Mouse (Mus musculus): ENCODE data around the gene Gm12258. TPM values are rescaled to one million over a fixed set of nuclear protein-coding genes. Genes with fewer than 3 reads are reported as not detected.
A peak's percentile ranks its signal among the peaks of the same experiment; 100 is the strongest.
"Not testable (repeated sequence)": the region's sequence is repeated elsewhere in the genome, so short reads cannot be mapped to it uniquely, and the experiment has no call there.

Gm12258 gene
- polyA plus RNA-seq (2012; rRNA removed), result 1.4 and 1.7 TPM in 2 replicates

DNA sequence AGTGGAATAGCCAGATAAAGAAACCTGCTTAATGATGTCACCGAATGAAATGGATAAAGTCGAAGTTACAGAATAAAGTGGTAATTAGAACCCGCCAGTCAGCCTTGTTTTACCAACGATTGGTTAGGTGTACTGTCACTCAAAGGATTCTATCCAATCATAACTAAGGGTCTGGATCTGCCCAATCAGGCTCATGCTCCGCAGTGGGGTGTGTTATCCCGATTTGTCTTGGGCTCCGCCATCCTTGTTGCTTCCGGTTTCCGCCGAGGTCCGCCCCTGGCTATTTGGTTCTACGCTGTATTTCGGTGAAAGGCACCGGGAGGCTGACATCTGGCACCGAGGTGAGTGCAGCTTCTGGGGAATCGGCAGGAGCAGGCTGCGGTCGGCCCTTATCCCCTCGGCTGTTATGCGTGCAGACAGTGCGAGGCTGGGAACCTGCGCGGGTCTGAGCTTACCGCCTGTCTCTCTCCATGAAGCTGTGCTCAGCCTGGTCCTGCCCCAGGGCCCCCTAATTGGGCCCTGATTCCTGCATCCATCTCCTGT is at the start of gene Gm12258:
Gm12258 (plus strand) TSS at position 240 of the 543 bp plus-strand sequence.
- H3K27me3 ChIP-seq (ENCODE audit: control insufficient read depth, insufficient read depth, low read length), result no peaks in the 10 kb centered on the region
- peak within 1 kb of the TSS; percentile 14; the same call in 1 of the 2 replicates for H3K27ac ChIP-seq (ENCODE audit: control insufficient read depth, insufficient read depth, low read depth, low read length)
- H3K4me1 ChIP-seq (ENCODE audit: control insufficient read depth, insufficient read depth, low read length), result peaks cover 2% of the 10 kb centered on the region; the same call in 1 of the 2 replicates
- peak within 1 kb of the TSS; percentile 94 for H3K4me3 ChIP-seq (ENCODE audit: control insufficient read depth, low read depth, low read length)
- TF ChIP-seq POLR2A (IDR thresholded peaks at IDR 0.05; ENCODE audit: control insufficient read depth, low read depth, low read length) (peak; percentile 62), CTCF (IDR thresholded peaks at IDR 0.05; ENCODE audit: control insufficient read depth, insufficient read depth, insufficient replicate concordance, low read depth, low read length) (no peak)
- H3K36me3 ChIP-seq (ENCODE audit: control insufficient read depth, insufficient read depth, low read length), result no peaks in the 10 kb centered on the region

DNA sequence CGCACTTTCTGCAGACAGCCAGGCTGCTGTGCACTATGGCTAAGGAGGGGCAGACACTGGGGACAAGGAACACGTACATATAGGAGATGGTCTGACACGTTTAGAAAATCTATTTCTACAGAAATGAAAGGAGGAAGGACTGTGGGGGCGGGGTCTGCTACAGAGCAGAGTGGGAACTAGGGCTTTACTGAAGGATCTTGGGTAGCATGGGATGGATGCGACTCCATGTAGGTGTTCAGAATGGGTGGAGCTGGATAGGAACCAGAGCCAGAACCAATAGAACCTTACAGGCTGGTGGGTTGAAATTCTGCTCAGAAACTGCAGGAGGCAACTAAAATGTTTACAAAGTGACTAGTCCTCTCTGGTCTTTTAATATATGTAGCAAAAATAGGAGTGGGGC is 47.2 kb upstream of the Gm12258 start:
- H3K4me1 ChIP-seq (ENCODE audit: control insufficient read depth, insufficient read depth, low read length), result peaks cover 7% of the 10 kb centered on the region
- H3K36me3 ChIP-seq (ENCODE audit: control insufficient read depth, insufficient read depth, low read length), result no peaks in the 10 kb centered on the region
- peak overlapping the region; percentile 5; the same call in 1 of the 2 replicates for H3K4me3 ChIP-seq (ENCODE audit: control insufficient read depth, low read depth, low read length)
- H3K27ac ChIP-seq (ENCODE audit: control insufficient read depth, insufficient read depth, low read depth, low read length), result no peak overlapping the region
- H3K27me3 ChIP-seq (ENCODE audit: control insufficient read depth, insufficient read depth, low read length), result no peaks in the 10 kb centered on the region
- TF ChIP-seq POLR2A (IDR thresholded peaks at IDR 0.05; ENCODE audit: control insufficient read depth, low read depth, low read length) (no peak), CTCF (IDR thresholded peaks at IDR 0.05; ENCODE audit: control insufficient read depth, insufficient read depth, insufficient replicate concordance, low read depth, low read length) (no peak)

DNA sequence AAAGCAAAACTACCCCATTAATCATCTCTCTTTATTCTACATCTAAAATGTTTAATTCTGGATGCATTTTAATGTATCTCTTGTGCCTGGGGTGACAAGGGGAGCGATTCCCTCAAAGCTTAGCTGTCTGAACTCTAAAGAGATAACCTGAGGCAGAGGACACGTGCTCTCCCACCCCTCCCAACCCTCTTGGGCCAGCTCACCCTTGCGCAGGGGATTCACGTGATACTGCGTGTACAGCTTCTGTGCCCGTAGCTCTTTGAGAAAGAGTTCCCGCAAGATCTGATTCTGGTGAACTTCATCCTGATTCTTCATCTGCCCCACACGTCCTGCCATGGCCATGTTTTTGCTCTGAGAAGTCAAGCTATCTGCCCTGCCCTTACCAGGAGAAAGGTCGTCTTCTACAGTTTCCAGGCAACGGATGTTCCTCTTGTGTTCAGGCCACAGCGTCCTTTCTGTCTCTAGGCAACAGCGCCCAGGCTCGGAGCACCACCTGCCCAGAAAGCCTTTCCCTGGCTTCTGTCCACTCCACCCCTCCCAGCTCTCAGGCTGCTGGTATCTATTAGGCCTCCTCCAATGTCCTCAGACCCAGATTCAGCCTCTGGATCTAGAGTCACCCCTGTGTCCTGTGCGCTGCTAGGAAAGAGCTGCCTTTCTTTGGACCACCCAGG is 45.3 kb upstream of the Gm12258 start, which contains the start of gene Fam183b:
Fam183b (minus strand) TSS at position 403 of the 671 bp plus-strand sequence.
- no peaks in the 10 kb centered on the region for H3K27me3 ChIP-seq (ENCODE audit: control insufficient read depth, insufficient read depth, low read length)
- peak within 1 kb of the TSS; percentile 85 for H3K4me3 ChIP-seq (ENCODE audit: control insufficient read depth, low read depth, low read length)
- no peak within 1 kb of the TSS for H3K27ac ChIP-seq (ENCODE audit: control insufficient read depth, insufficient read depth, low read depth, low read length)
- H3K4me1 ChIP-seq (ENCODE audit: control insufficient read depth, insufficient read depth, low read length), result peaks cover 7% of the 10 kb centered on the region
- TF ChIP-seq POLR2A (IDR thresholded peaks at IDR 0.05; ENCODE audit: control insufficient read depth, low read depth, low read length) (peak; percentile 85), CTCF (IDR thresholded peaks at IDR 0.05; ENCODE audit: control insufficient read depth, insufficient read depth, insufficient replicate concordance, low read depth, low read length) (no peak)
- H3K36me3 ChIP-seq (ENCODE audit: control insufficient read depth, insufficient read depth, low read length), result no peaks in the 10 kb centered on the region

DNA sequence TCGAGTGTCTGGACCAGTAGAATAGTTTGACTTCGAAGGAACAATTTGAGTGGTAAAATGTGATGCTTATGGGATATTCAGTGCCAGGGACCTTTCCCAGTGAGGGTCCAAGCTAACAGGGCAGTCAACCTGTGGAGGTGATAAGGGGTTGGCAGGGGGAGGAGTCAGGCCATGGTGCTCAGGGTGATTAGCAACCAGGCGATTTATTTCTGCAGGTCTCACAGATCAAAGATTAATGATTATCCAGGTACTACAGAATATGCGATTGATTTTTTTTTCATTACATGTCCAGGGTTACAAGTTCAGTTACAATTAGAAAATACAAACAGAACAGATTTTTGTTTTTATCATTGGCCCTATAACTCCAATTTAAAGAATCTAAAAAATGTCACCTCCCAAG is 43.1 kb upstream of the Gm12258 start:
- Histone ChIP-seq H3K27me3 (ENCODE audit: control insufficient read depth, insufficient read depth, low read length) (no peaks in the 10 kb centered on the region), H3K4me3 (ENCODE audit: control insufficient read depth, low read depth, low read length) (0 out of 2 replicates have a peak overlapping the region, but pooled peaks have one; percentile 27), H3K4me1 (ENCODE audit: control insufficient read depth, insufficient read depth, low read length) (peaks cover 7% of the 10 kb centered on the region), H3K27ac (ENCODE audit: control insufficient read depth, insufficient read depth, low read depth, low read length) (no peak overlapping the region), H3K36me3 (ENCODE audit: control insufficient read depth, insufficient read depth, low read length) (no peaks in the 10 kb centered on the region)
- no peak for TF ChIP-seq POLR2A (IDR thresholded peaks at IDR 0.05; ENCODE audit: control insufficient read depth, low read depth, low read length)

DNA sequence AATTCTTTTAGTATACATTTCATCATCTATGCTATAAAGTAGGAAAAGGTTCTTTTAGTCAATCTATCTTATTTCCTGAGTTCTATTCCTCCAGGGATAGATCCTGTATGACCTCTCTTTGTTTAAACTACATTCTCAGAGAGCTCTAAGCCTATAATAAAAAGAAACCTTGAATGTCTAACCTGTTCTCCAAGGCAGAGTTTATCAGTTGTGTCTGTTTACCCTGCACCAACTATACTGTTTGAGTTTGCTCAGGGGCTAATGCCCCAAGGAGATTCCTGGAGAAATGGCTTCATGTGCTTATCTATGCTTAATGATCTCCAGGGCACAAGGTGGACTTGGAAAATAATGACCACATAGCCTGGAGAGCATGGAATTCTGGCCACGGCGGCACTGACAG is 42.6 kb upstream of the Gm12258 start:
- TF ChIP-seq CTCF (IDR thresholded peaks at IDR 0.05; ENCODE audit: control insufficient read depth, insufficient read depth, insufficient replicate concordance, low read depth, low read length), result no peak
- TF ChIP-seq POLR2A (IDR thresholded peaks at IDR 0.05; ENCODE audit: control insufficient read depth, low read depth, low read length), result no peak
- H3K27me3 ChIP-seq (ENCODE audit: control insufficient read depth, insufficient read depth, low read length), result no peaks in the 10 kb centered on the region
- no peaks in the 10 kb centered on the region for H3K36me3 ChIP-seq (ENCODE audit: control insufficient read depth, insufficient read depth, low read length)

DNA sequence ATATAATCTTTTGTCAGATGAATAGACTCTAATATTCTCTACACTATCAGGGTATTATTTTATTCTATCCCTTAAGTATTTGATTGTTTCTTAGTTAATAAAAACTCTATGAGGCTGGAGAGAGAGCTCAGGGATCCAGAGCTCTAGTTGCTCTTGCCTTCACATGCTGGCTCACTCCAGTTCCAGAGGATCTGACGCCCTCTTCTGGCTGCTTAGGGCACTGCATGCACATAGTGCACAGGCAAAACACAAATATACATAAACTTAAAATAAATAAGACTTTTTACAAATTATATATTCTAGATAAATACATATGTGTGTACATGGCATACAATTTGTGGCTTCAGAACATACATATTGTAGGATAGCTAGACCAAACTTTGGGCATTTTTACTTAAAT is 35.0 kb upstream of the Gm12258 start:
- no peak for TF ChIP-seq POLR2A (IDR thresholded peaks at IDR 0.05; ENCODE audit: control insufficient read depth, low read depth, low read length)
- peak; percentile 82; the same call in 1 of the 2 replicates for TF ChIP-seq CTCF (IDR thresholded peaks at IDR 0.05; ENCODE audit: control insufficient read depth, insufficient read depth, insufficient replicate concordance, low read depth, low read length)
- Histone ChIP-seq H3K4me1 (ENCODE audit: control insufficient read depth, insufficient read depth, low read length) (no peaks in the 10 kb centered on the region), H3K27ac (ENCODE audit: control insufficient read depth, insufficient read depth, low read depth, low read length) (no peak overlapping the region), H3K27me3 (ENCODE audit: control insufficient read depth, insufficient read depth, low read length) (no peaks in the 10 kb centered on the region), H3K4me3 (ENCODE audit: control insufficient read depth, low read depth, low read length) (no peak overlapping the region), H3K36me3 (ENCODE audit: control insufficient read depth, insufficient read depth, low read length) (no peaks in the 10 kb centered on the region)

More for the DNA sequence above, 42.6 kb upstream of the Gm12258 start:
- H3K4me1 ChIP-seq (ENCODE audit: control insufficient read depth, insufficient read depth, low read length), result peaks cover 7% of the 10 kb centered on the region
- H3K4me3 ChIP-seq (ENCODE audit: control insufficient read depth, low read depth, low read length), result no peak overlapping the region
- H3K27ac ChIP-seq (ENCODE audit: control insufficient read depth, insufficient read depth, low read depth, low read length), result no peak overlapping the region

DNA sequence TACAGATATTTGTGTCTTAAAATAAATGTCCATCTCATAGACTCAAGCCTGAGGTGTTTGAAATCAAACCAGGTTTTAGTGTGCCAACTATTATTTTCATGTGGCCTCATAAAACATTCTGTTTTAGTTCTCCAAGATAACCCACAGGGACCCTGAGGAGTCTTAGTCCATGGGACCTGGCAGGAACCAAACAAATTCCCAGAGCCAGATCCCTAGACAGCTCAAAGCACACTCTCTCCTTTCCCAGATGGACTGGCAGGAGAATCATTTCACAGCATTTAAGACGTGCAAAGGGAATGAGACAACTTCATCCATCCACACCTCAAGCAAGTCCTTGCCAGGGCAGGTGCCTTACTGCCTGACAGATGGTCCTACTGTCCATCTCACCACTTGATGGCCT is 32.3 kb upstream of the Gm12258 start, which contains the start of gene Olfr313:
Olfr313 (plus strand) TSS at position 301 of the 400 bp plus-strand sequence.
- not testable (repeated sequence) for H3K4me1 ChIP-seq (ENCODE audit: control insufficient read depth, insufficient read depth, low read length); H3K4me3 ChIP-seq (ENCODE audit: control insufficient read depth, low read depth, low read length); H3K27ac ChIP-seq (ENCODE audit: control insufficient read depth, insufficient read depth, low read depth, low read length); H3K36me3 ChIP-seq (ENCODE audit: control insufficient read depth, insufficient read depth, low read length); H3K27me3 ChIP-seq (ENCODE audit: control insufficient read depth, insufficient read depth, low read length)
